Mouse (Mus musculus): Measurements from ENCODE around the gene Il20rb. TPM values are rescaled to one million over a fixed set of nuclear protein-coding genes. Genes with fewer than 3 reads are reported as not detected.

Gene Il20rb
- 1 to 10 TPM; 3.0 to 3.3 TPM for total RNA-seq (2023)

DNA sequence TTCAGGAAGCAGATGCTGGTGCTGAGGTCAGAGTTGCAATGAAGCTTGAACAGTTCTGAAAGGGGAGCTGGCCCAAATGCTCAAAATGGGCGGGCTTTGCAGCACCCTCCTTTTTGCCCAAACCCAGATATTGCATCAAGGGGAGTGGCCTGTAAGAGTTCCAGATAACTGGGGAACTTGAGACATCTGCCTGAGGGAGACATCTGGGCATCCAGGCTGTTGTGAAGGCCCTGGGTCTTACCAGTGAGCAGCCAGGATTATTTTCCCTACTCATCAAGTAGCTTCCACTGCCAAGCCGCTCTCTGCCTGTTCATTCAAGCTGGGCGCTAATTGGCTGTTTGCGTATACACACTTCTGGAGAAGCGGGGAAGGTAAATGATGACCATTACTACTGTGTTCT is at the start of gene Il20rb:
TSS of gene Il20rb (minus strand) at position 358 of the 400 bp plus-strand sequence.

Other genes starting within 250 kb of the Il20rb start
- gene Nck1, start 59.3 kb upstream of the Il20rb start, total RNA-seq (2023), result 10 to 100 TPM; 45.2 to 51.4 TPM
- not detected for gene Slc35g2, start 84.3 kb upstream of the Il20rb start, total RNA-seq (2023)
- 10 to 100 TPM; 76.3 to 76.4 TPM for gene Stag1, start 111.0 kb upstream of the Il20rb start, total RNA-seq (2023)

Data from monocyte, adult 59 days (primary cell).